Mouse (Mus musculus) mouse trophoblast stem cell (cell line): ENCODE data around the gene Irgc1.

ENCODE experiments used
- in situ Hi-C, 2 experiments: fragments of 300-500 bp; cut with MseI, MboI; formaldehyde crosslinking; loops; 2 replicates in 1 of 2; 3 replicates in 1 of 2; pipeline ENCODE4 v1.15.1; 2025

Gene Irgc1

DNA sequence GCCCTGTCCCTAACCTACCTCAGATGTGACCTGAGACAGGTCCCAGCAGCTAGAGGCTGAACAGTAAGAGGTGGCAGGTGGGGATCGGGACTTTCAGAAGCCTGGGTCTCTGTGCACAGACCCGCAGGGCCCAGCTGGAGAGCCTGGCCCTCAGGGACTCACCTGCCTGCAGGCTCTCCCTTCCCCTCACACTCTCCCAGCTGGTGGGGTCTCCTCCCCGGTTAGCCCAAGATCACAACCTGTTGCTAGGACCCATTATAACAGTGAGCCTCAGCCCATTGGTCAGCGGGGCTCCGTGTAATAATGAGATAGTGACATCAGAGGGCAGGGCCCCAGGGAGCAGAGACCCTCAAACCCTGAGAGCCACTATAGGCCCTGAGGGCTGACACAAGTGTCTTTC is 16.8 kb downstream of the Irgc1 start:
- in situ Hi-C loops = no loop called here

- in situ Hi-C loops = no loop called here
Measured at GRCm38 (mm10) chr7:24431713-24432112, 20.4 kb downstream of the Irgc1 start.

DNA sequence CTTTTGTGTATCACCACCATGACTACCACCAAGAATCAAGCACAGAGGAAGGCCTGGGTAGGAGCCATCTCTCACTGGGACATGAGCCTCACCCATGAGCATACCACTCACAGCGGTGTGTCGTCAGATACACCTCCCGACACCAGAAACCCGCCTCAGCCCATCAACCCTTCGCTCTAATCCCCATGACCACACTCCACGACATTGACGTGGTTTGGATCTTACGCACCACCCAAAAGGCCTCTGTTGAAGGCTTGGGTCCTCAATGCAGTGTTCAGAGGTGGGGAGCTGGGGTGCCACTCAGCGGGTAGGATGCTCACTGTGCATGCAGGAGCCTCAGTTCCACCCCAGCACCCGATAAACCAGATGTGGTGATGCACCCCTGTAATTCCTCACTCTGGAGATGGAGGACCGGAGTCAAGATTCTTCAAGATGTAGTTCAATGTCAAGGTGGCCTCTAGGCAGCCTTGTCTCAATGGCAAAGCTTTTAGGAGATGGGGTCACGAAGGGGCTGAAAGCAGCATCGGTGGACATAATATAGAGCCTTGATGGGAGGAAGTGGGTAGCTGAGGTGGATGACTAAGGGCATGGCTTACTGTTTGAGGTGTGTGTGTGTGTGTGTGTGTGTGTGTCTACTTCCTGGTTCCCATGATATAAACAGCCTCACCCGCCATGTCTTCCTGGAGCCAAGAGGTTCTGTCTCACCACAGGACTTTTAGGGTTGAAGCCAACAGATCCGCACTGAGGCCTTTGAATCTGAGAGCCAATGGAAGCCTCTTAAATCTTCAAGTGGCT is 21.3 kb downstream of the Irgc1 start:
- in situ Hi-C loops = no loop called here

DNA sequence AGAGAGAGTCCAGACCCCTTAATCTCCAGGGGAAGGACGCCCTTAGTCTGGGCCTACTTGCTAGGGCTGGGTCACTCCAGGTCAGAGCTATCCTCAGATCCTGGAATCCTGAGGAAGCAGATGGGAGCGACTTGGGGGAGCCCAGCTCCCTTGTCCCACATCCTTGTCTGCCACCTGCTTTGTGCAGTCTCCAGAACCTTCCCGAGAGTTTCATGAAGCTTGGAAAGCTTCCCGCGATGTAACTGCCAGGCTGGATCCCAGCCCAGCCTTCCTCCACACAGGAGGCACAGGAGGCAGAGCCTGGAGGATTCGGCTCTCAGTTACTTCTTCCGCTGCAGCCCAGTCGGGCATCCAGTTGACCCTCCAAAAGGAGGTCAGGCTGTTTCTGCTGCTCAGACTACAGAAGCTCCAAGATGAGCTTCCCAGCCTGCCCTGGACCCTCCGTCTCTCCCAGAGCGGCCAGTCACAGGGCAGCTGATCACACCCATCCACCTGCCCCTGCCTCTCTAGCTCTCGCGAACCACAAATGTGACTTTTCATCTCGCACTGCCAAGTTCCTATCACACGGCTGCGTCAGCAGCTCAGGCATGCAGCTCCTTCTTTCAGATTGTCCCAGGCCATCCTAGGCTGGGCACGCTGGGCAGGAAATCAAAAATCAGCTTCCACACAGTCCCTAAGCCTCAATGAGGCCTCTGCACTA is 22.5 kb downstream of the Irgc1 start:
- in situ Hi-C loops = loop anchor here in 1 of 2 experiments (10.0 kb wide), 1 partner anchor 65 kb away; no protein-coding TSS in a partner anchor

GRCm38 (mm10) chr7:24428725-24429124 is 23.4 kb downstream of the Irgc1 start:
- in situ Hi-C loops = loop anchor here in 1 of 2 experiments (10.0 kb wide), 1 partner anchor 64 kb away; no protein-coding TSS in a partner anchor

DNA sequence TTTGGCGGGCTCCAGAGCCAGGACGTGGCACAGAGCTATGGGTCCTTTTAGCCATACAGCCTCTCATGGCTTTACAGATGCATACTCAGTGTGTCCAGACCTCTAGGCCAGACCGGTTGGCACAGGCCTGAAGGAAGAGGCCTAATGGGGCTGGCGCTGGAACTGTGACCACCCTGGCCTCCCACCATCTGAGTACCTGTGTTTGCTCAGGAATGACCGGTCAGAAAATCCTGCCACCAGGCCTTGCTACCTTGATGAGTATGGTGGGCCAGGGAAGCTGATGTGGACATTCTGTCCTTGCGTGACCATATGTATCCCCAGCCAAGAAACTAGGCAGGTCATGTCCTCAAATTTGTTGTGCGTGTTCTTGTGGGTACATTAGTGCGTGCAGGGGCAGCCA is 24.9 kb downstream of the Irgc1 start:
- in situ Hi-C loops = loop anchor here in 1 of 2 experiments (10.0 kb wide), 1 partner anchor 62 kb away; no protein-coding TSS in a partner anchor

DNA sequence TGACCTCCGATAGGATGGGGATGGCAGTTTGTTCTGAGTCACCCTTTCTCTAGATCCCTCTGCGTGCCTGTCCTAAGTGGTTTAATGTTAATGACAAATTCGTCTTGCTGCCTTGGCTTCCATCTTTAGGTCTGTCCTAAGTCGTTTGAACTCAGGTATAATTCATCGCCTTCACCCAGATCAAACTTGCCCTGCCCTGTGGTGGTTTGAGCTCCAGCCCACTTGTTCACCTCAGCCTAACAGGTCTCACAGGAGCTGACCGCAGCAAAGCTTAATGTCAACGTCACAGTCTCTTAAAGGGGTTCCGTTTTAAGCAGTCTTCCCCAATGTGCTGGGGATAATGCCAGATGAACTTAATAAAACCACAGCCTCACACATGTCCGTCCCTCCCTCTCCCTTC is 26.2 kb downstream of the Irgc1 start:
- in situ Hi-C loops = loop anchor here in 1 of 2 experiments (10.0 kb wide), 1 partner anchor 61 kb away; no protein-coding TSS in a partner anchor

GRCm38 (mm10) chr7:24423956-24424732 is 28.0 kb downstream of the Irgc1 start:
- in situ Hi-C loops = loop anchor here in 1 of 2 experiments (10.0 kb wide), 1 partner anchor 59 kb away; no protein-coding TSS in a partner anchor

GRCm38 (mm10) chr7:24423107-24423763 is 28.9 kb downstream of the Irgc1 start:
- in situ Hi-C loops = loop anchor here in 1 of 2 experiments (10.0 kb wide), 1 partner anchor 58 kb away; no protein-coding TSS in a partner anchor

DNA sequence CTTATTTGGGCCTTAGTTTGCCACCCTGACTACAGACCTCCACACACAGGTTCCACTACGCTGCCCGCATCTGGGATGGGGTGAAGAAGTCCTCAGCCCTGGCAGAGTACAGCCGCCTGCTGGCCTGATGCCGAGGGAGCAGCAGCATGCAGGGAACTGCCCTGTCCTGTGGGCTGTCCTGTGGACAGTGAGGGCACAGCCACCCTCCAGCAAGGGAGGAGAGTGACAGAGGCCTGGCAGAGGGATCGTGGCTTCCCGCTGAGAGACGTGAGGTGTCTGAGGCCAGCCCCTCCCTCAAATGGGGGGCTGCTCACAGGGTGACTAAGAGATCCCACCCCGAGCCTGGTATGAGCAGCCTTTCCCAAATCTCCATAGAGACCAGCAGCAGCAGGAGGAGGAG is 29.8 kb downstream of the Irgc1 start:
- in situ Hi-C loops = loop anchor here in 1 of 2 experiments (10.0 kb wide), 1 partner anchor 57 kb away; no protein-coding TSS in a partner anchor

DNA sequence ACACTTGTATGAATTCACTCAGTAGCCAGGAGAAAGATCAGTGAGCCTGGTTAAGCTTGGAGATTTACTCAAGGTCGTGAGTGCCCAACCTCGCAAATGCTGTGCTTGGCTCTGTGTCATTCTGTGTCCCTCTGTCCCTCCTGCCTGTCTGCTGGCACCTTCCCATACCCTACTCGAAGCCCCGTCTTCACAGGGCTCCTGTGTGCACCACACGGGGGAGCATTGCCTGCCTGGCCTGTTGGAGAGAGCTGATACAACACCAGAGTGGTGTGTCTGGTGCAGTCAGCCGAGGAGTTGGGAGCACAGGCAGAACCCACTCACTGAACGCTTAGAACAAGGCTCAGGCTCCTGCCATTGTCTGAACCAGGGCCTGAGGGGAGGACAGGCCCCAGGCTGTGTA is 30.4 kb downstream of the Irgc1 start:
- in situ Hi-C loops = loop anchor here in 1 of 2 experiments (10.0 kb wide), 1 partner anchor 57 kb away; no protein-coding TSS in a partner anchor

GRCm38 (mm10) chr7:24419579-24419978 is 32.5 kb downstream of the Irgc1 start:
- in situ Hi-C loops = no loop called here

GRCm38 (mm10) chr7:24415261-24415660 is 36.8 kb downstream of the Irgc1 start:
- in situ Hi-C loops = no loop called here

DNA sequence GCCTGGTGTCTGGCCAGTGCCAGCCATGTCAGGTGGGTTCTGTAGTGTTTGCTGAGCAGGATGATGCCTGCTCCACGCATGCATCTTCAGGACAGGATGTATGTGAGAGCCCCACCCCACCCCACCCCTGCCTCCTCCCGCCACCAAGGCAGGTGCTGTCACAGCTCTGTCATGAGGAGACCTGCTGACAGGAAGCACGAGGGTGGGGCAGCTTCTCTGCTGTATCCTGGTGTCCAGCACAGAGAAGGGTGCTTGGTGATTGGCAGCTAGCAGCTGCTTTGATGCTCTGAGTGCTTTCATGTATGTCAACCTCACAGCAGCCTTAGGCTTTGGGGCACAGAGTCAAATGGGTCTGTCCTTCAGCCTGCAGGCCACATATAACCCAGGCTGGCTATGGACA is 38.5 kb downstream of the Irgc1 start:
- in situ Hi-C loops = no loop called here

- in situ Hi-C loops = no loop called here
Measured at GRCm38 (mm10) chr7:24410831-24411230, 41.3 kb downstream of the Irgc1 start.

- in situ Hi-C loops = no loop called here
Measured at GRCm38 (mm10) chr7:24410123-24410522, 42.0 kb downstream of the Irgc1 start.

DNA sequence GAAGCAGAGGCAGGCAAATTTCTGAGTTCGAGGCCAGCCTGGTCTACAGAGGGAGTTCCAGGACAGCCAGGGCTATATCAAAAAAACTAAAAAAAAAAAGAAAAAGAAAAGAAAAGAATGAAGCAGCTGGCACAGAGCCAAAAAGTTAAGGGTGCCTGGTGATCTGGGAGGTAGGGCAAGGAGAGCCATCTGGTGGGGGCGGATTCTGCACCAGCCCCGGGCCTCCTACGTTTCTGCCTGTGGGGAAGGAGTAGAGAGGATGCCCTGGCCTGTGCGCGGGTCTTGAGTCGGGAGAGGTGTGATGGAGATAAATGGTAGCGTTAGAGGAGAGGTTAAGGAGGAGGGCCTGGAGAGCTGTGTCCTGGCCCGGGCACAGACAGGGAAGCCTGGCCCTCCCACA is 43.9 kb downstream of the Irgc1 start:
- in situ Hi-C loops = no loop called here

DNA sequence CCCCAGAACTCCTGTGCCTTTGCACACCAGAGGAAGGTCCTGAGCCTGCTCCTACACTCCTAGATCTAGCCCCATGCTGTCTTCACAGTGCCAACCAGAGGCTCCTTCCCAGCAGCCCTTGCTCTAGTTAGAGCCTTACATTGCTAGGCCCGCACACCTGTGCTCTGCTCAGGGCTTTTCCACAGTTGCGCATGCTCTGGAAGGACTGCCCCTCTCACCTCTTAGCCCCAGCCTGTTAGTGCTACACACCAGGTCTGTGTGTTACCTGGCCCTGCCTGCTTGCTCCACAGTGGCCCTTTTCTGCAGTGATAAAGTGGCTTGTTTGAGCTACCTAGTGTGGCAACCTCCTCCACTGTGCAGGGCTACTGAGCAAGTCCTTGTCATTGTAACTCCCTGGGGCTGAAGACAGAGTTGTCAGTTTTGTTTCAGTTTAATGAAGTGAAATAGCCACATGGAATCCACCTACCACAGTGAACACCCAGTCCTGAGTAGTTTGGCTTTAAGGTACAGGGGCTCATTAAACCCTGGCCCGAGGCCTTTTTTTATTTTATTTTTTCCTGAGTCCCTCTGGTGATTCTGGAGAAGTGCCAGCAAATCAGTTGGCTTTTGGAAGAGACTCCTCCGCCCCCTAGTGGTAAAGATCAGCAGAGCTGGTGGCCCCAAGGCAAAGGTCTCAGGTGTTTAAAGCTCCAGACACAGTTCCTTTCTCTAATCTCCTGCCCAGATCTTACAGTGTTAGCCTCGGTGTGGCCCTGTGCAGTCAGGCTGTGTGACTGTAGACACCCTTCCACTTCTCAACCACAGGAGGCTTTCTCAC is 45.4 kb downstream of the Irgc1 start:
- in situ Hi-C loops = no loop called here

DNA sequence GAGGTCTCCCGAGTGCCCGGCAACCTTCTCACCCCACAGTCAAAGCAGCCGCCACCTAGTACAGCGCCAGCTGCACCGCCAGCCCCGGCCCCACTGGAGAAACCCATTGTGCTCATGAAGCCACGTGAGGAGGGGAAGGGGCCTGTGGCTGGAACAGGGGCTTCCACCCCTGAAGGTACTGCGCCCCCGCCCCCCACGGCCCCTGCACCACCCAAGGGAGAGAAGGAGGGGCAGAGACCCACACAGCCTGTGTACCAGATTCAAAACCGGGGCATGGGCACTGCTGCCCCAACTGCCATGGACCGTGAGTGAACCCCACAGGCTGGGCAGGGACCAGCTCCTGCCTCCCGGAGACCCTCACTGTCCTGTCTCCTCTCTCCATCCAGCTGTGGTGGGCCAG is 46.4 kb downstream of the Irgc1 start:
- in situ Hi-C loops = no loop called here

GRCm38 (mm10) chr7:24402851-24403250 is 49.2 kb downstream of the Irgc1 start:
- in situ Hi-C loops = no loop called here
